Mouse (Mus musculus) cerebellum, adult 11 months (tissue): Measurements from ENCODE around the gene Kpna7.
"Not testable (repeated sequence)": the region's sequence is repeated elsewhere in the genome, so short reads cannot be mapped to it uniquely, and the experiment has no call there.

ENCODE experiments used
- DNase-seq: peaks from one replicate; pipeline ENCODE4 v3.0.0; 2022

The Kpna7 gene

DNA sequence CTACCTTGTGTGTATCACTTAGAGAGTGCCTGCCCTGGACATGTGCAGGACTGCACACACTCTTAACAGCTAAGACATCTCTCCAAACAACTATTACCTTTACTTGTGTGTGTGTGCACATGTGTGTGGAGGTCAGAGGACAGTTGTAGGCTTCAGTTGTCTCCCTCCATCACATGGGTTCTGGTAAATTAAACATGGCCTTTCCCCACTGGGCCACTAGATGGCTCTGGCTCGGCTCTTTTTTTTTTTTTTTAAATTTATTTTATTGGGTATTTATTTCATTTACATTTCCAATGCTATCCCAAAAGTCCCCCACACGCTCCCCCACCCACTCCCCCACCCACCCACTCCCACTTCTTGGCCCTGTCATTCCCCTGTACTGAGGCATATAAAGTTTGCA lies 67.1 kb downstream of the Kpna7 start:
- DNase-seq, result not testable (repeated sequence)

DNA sequence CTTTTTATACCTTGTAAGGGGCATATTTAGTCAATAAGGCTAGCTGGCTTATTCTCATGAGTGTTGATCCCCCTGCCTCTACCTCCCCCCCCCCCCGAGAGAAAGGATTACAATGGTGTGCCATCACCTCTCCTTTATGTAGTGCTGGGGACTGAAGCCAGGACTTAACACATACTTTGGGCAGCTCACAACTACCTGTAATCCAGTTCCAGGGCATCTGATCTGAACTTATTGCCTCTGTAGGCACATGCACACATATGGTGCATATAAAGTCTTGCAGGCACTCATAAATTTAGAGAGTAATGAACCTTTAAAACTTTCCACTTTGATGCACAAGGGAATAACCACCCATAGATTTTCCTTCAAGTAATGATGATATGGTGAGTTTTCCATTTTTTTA lies 69.6 kb downstream of the Kpna7 start:
- no peak for DNase-seq

DNA sequence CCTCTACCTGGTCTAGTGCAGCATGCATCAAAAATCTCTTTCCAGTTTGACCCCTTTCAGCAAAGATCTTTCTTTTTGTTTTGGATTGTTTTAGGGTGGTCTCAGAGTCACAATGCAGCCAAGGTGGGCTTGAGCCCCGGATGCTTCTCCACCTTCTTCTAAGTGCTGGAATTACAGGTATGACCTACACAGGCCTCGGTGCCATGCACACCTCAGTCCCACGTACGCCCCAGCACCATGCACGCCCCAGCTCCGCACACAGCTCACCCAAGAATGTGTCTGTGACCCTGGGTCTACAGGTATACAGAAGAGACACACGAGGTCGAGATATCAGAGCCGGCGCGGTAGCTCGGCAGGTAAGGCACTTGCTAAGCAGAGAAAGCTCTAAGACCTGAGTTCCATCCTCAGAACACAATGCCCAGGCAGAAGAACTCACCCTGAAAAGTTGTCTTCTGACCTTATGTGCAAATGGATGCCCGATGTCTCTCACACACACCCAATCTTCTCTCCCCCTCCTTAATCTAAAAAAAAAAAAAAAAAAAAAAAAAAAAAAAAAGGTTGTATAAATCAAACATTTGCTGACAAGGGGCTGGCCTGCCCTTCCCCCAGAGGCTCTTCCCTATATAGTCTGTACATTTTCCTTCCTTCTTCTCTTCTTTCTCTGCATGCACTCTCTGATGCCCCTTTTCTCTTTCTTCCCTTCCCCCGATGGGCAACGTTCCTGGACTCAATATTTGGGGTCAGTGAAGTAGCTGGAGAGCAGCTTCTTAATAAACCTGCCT lies 74.8 kb downstream of the Kpna7 start:
- DNase-seq, result no peak

DNA sequence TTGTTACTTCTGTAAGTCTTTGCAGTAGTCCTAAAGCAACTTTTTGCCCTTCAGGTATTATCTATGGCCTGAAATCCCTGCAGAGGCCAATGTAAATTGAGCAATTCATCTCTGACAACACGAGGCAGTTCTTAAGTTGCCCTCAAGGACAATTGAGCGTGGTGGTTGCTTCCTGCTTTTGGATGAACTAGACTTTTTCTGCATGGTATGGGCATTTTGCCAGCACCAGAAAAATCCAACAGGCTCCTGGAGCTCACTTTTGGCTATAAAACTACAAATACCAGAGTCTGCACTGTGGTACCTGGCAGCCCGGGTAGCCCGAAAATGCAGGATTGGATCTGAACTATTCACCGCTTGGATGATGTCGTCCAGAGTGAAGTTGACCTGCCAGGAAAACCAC lies 78.2 kb downstream of the Kpna7 start:
- no peak for DNase-seq

DNA sequence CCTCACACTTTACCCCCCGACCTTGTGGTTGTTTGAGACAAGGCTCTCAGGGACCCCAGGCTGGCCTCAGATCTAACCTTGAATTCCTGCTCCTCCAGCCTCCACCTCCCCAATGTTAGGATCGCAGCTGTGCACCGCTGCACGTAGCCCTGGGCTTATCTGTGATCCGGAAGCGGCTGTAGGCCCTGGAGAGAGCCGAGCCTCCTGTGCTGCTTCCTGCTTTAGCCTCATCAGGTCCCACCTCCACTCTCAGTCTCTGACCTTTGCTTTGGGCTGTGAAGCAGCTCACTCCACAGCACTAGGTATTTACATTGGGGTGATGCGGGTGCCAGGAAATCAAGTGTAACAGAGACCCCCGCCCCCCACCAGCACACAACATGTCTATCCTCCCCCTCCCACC lies 79.3 kb downstream of the Kpna7 start:
- DNase-seq, result no peak

DNA sequence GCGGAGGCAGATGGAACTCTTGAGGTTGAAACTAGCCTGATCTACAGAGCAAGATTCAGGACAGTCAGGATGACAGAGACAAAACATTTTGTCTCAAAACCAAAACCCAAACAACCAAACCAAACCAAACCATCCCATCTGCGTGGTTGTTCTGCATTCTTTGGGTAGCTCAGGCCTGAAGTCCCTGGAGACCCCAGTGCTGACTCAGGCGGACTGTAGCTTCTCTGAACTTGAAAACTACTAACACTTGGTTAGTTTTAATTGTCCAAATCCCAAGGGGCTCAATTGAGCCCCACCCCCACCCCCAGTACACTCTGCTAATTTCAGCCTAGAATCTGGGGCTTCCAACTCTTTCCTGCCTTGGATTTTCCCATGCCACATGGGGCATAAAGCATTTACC lies 80.5 kb downstream of the Kpna7 start:
- no peak for DNase-seq

DNA sequence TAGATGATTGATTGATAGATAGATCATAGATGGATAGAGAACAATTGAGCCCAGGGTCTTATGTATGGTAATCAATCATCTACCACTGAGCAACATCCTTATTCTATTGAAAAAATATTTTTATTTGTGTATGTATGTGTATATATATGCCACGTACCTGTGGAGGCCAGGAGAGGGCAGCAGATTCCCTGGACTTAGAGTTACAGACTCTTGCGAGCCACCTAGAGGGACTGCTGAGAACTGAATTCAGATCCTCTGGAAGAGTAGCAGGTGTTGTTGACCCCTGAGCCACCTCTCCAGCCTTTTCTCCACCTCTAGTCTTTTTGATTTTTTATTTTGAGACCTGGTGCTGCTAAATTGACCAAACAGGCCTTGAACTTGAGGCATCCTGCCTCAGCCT lies 85.3 kb downstream of the Kpna7 start:
- no peak for DNase-seq

DNA sequence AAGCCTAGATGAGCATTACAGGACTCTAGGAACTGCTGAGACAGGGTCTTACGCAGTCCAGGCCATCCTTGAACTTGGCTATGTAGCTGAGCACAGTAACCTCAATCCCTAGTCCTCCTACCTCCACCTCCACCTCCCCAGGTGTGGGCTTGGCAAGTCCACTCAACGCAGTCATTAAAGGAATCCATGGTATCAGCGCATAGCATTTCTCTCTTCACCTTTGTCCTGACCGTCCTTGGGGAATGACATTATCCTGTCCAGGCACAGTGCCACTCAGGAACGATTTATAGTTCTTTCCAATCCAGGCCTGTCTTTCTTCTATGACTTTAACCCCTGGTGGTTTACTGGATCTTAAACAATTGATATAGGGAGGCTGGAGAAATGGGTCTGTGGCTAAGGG lies 93.3 kb downstream of the Kpna7 start:
- DNase-seq, result no peak

DNA sequence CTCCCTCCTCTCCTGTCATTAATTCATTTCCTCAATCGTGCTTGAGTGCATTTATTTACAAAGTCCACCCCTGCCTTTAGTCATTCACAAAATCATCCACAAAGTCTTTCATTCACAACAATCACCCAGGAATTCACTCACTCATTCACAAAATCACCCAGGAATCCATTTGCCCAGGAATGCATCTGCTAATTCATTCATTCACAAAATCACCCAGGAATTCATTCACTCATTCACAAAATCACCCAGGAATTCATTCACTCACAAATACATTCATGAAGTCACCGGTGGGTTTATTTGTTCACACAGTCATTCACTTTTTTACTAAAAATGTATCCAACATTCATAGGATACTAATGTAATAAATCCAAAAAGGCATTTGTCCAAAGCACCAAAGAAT lies 93.8 kb downstream of the Kpna7 start:
- DNase-seq, result no peak

DNA sequence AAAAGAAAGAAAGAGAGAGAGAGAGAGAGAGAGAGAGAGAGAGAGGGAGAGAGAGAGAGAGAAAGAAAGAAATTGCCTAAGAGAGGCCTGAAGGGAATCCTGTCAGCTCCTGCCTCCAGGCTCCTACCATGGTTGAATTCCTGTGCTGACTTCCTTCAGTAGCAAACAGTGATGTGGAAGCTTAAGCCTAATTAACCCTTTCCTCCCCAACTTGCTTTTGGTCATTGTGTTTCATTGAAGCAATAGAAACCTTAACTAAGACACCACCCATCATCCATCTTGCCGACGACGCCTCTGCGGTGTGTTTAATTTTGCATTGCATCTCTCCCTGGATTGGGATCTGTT lies 94.8 kb downstream of the Kpna7 start:
- DNase-seq, result no peak

DNA sequence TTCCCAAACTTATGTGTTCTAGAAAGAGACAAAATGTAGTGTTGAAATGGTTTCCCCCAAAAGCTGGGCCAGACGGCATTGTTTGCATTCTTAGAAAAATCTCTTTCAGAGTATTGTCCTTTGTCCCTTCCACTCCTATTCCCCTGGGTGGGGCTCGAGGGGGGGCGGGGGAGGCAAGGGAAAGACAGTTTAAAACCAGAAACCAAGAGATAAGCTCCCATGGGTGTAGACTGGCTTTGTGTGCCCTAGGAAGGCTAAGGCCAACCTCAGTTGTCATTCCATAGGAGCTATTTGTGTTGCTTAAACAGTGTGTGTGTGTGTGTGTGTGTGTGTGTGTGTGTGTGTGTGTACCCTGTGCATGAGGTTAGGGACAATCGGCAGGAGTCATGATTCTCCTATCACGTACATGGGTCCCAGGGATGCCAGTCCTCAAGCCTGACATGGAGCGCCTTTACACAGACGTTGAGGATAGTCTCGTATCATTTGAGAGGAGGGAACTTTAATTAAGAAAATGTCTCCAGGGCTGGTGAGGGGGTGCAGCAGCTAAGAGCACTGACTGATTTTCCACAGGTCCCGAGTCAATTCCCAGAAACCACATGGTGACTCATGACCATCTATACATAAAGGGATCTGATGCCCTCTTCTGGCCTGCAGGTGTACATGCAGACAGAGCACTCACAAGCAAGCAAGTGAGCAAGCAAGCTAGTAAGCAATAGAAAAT lies 95.3 kb downstream of the Kpna7 start:
- peak; percentile 26 for DNase-seq

DNA sequence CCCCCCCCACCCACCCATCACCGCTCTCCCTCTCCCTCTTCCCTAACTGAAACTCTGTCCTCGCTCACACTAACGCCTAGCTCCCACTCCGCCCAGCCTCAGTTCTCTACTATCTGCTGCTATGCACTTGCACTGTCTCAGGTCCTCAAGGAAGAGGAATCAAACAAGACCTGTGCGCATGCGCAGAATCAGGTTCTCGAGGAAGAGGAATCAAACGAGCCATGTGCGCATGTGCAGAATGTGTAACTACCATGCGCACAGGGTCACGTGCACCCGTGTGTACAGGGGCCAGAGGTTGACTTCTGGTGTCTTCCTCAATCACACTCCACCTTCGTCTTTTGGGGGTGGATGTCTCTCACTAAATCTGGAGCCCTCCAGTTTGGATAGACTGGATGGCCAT lies 96.3 kb downstream of the Kpna7 start:
- DNase-seq, result no peak

DNA sequence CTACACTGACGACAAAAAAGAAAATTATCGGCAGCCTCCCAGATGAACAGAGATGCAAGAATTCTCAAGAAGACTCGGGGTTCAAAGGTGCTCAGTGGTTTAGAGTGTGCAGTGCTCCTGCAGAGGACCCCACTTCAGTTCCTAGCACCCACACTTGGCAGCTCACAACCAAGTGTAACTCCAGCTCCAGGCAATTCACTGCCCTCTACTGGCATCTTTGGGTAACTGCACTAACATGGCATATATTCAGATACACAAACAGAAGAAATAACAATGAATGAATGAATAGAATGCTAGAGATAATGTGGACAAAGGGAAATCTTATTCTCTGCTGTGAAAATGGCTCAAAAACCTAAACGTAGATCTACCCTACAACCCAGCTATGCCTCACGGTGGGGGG lies 99.0 kb downstream of the Kpna7 start:
- no peak for DNase-seq

DNA sequence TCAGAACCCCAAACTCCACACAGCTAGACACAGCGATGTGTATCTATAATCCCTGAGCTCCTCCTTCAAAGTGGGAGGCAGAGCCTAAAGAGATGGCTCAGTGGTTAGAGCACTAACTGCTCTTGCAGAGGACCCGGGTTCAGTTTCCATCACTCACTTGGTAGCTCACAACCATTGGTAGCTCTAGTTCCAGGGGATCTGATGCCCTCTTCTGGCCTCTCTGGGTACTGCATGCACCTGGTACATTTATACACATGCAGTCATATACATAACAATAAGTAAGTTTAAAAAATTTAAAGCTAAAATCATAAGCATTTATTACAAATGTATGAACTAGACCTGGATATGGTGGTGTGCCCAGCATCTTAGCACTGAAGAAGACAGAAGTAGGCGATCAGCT lies 100.6 kb downstream of the Kpna7 start:
- no peak for DNase-seq

DNA sequence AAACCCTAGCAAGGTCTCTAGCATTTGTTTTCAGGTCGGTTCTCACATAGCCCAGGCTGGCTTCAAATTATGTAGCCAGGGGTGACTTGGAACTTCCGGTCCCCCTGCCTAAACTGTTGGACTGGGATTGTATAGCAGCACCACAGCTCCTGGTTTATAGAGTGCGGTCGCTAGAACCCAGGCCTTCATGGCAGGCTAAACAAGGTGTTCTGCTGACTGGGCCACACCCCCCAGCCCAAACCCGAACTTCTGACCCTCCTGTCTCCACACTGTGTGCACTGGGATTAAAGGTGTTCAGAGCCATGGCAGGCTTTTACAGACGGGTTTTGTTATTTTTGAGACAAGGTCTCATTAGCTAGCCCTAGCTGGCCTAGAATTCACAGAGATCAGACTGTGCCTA lies 104.7 kb downstream of the Kpna7 start:
- DNase-seq, result no peak

DNA sequence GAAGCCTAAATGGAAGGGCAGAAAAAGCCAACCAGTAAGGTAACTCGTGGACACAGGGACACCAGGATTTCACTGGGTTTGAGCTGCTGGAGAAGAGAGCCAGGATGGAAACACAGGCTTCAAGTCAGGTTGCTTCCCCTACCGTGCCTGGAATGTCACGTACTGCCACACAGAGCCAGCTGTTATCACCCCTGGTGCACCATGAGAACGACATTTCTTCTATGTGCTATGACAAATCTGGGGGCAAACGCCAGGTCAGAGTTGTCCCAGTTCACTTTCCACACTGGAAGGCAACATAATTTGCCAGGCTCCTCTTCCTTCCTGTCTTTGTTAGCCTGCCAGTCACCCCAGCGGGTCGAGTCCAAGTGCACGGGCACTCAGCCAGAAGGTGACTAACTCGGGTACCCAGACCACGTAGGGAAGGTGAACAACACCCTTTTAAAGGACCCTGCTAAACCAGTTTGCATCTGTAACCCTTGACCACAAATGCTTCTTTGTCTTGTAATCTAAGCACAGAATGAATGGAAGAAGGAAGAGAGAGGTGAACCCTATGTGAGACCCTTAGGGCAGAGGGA lies 105.2 kb downstream of the Kpna7 start:
- no peak for DNase-seq

DNA sequence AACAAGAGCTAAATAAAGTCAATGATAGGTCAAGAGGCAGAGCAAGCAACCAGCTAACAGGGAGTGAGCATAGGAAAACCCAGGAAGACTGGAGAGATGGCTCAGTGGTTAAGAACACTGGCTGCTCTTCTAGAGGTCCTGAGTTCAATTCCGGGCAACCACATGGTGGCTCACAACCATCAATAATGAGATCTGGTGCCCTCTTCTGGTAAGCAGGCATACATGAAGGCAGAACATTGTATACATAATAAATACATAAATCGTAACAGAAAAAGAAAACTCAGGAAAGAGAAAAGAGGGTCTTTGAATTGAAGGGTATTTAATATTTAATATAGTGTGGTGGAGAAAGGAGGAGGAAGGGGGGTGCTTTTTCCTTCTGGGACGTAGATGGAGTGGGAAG lies 112.6 kb downstream of the Kpna7 start:
- no peak for DNase-seq

DNA sequence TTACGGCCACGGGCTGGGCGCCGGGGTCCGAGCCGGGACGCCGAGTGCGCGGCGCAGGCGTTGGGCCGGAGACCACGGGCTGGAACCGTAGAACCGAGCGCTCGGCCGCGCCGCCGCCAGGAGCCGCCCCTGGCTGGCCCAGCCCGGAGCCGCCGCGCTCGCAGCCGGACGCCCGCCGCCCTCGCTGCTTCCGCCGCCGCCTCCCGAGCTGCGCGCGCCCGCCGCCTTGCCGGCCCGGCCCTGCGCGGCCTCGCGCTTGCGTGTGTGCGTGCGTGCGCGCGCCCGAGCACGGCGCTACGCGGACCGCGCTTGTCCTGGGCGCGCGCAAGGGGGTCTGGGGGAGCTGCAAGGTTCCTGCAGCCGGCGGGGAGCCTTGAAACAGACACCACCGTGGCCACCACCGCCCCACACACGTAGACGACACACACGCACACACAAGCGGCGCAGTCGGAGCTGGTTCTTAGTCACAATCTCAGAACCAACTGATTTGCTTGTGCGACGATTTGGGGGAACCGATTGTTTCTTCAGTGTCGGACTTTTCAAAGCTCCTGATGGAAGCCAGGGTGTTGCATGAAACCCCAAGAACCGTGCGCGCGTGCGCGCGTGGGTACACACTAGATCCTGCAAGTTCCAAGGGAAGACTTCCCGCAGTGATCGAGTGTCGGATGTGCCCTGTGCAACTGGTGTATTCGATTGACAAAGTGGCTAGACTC lies 118.0 kb downstream of the Kpna7 start, which contains the start of gene Smurf1:
Smurf1 (minus strand) TSS at position 209 of the 713 bp plus-strand sequence.
- peak; percentile 79 for DNase-seq

DNA sequence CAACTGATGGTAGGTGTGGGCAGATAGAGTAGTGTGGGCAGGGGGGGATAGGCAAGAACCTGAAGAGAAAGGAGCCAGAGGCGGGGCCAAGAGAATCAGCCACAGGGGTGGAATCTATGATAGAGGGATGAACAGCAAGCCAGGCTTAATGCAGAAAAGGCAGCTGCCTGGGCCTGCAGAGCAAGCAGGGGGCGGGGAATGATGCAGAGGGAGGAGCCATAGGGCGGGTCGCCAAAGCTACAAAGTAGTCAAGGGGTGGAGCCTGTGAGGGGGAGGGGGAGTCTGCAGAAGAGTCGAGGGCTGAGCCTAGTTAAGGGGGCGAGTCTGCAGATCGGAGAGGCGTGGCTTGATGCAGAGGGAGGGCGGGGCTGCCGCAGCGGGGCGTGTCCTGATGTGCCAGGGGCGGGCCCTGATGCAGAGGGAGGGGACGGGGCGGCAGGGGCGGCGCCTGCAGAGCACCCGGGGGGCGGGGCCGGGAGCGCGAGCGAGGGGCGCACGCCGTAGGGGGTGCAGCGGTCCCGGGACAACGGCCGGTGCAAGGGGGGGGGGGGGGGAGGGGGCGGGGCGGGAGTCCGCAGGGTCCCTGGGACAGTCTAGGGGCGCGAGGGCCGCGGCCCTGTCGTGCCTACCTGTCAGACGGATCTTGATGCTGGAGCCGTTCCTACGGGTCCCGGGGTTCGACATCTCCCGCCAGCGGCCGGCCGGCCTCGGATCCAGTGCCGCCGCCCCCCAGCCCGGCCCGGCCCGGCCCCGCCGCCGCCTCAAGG lies 118.8 kb downstream of the Kpna7 start:
- peak; percentile 76 for DNase-seq

DNA sequence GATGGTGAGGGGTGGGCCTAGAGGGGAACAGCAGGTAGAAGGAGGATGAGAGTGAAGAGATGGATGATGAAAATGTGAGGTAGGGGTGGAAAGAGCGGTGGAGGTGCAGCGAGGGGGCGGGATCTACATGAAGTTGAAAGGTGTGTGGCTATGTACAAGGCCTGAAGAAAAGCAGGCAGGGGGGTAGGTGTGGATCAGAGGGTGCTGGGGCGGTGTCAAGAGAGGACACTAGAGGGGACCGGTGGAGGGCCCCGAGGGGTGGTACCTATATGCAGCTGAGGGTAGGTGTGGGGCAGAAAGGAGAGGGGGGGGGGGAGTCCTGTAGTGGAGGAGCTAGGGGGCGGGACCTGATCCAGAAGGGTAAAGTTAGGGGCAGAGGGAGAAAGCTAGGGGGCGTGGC lies 119.4 kb downstream of the Kpna7 start:
- peak; percentile 35 for DNase-seq

DNA sequence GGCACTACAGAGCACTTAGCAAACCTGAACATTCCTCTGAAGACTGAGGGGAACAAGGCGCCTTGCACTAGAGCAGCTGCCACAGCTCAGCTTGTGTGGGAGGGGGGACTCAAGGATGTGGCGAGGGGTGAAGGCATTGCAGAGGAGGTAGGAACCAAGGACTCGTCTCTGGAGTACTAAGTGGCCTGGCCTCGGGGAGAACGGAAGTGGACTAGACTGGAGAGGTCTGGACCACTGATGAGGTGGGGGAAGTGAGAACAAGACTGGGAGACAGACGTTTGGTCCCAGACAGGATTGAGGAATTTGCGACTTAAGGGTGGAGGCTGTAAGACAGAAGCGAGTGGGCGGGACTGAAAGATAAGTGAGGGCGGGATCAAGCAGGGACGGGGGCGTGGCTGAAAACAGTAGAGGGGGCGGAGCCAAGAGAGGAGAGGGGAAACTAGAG lies 120.0 kb downstream of the Kpna7 start:
- peak; percentile 44 for DNase-seq

DNA sequence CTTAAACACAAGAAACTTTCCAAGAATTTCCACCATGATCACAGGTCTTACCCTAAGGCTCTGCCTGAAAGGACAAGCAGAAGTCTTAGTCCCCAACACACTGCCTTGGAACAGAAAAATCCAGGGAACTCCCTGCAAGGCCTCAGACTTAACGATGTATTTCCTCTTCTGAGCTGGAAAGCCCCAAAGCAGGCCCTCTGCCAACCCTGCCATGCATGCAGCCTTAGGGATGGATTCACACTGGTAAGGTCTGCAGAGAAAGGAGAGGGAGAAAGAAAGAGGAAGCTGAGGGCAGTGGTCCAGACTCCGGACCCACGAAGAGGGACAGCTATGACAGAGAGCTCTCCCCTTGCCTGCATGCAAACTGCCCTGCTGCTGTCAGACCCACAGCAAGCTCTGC lies 120.4 kb downstream of the Kpna7 start:
- no peak for DNase-seq

DNA sequence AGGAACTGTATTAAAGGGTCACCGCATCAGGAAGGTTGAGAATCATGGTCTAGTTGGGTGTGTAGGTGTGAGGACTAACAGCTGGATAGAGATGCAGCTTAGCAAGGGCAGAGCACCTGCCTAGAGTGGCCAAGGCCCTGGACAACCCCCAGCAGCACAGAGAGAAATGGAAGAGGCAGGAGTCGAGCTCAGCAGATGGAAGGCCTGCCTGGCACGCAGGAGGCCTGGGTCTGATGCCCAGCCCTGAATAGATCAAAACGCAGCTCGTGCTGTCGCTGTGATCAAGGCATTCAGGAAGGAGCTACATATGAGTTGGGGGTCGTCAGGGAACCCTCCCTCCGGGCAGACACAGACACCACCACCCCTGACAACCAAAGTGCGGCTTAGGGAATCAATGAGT lies 125.6 kb downstream of the Kpna7 start:
- peak; percentile 26 for DNase-seq
